Mouse (Mus musculus): ENCODE measurements around the gene Tspan9. TPM values are rescaled to one million over a fixed set of nuclear protein-coding genes. Genes with fewer than 3 reads are reported as not detected.

The Tspan9 gene
- polyA plus RNA-seq, 1 experiment from 2014 or later, result 32.7 TPM

DNA sequence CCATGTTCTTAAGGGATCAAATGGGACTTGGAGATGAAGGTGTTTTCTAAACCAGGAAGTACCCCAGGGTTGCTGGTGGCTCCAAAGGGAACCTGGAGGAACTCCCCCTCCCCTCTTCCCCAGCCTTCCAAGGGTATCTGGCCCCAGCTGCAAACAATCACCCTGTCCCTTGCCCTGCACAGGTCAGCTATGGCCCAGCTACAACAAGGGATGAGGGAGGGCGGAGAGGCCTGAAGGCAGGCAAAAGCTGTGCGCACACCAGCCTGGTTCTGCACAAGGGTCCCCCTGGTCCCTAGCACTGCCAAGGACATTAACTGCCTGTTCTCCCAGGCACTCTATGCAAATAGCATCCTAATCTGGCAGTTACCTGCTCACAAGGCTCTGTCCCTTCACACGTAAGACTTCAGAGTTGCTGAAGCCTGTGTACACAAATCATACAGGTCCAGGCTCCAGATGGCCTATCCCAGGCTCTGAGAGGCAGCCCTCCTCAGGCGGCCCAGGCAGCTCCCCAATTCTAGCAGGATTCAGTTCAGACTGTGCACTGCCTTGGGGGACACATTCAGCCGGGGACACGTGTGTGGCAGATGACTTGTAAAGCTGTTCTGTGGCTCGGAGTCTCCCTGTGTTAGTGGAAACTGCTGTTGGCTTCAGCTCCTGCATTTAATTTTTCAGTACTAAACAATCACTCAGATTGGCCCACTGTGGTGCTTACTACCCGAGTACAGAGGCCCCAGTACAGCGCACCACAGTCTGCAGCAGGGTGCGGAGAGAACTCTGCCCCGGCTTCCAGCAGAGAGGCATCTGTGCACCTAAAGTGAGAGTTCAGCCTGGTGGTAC is 133.0 kb downstream of the Tspan9 start:
- 57% methylated on average over 11 of the region's 11 CpGs for WGBS
- peaks cover 69% of the 10 kb centered on the region for H3K4me1 ChIP-seq (replicated peaks)
- ATAC-seq (ENCODE audit: low FRiP score), result peak; percentile 34

DNA sequence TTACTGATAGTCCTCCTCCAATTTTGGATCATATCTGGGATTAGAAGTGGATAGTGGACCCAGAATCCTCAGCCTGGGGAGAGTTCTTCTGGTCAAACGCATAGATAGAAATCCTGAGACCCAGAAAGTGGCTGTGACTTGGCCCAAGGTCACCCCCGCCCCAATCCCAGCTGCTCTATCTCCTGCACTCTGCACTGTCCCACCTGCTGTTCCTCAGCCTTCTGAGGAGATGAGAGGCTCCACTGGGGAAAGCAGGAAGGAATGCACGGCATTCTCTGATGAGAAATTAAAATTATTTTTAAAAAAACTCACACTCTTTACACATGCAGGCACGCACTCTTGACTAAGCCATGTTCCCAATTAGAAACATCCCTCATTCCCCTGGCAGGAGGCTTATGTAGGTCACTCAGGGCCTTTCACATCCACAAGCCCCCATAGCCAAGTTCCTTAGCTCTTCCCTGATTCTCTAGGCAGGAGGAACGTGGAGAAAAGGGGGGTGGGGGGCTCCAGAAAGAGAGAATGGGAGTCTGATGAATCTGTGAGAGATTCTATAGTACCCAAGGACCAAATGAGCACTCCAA is 135.3 kb downstream of the Tspan9 start:
- no peak overlapping the region for H3K4me2 ChIP-seq
- H3K9me3 ChIP-seq, result no peaks in the 10 kb centered on the region
- no peaks in the 10 kb centered on the region for H3K36me3 ChIP-seq
- H3K9ac ChIP-seq, result no peak overlapping the region
- H3K27ac ChIP-seq, result no peak overlapping the region
- peaks cover 76% of the 10 kb centered on the region for H3K4me1 ChIP-seq (replicated peaks)
- WGBS, result 74% methylated on average over 5 of the region's 5 CpGs
- ATAC-seq (ENCODE audit: low FRiP score), result no peak
- no peaks in the 10 kb centered on the region for H3K27me3 ChIP-seq
- no peak overlapping the region for H3K4me3 ChIP-seq

More for the DNA sequence above, 133.0 kb downstream of the Tspan9 start:
- Histone ChIP-seq H3K4me2 (no peak overlapping the region), H3K27me3 (no peaks in the 10 kb centered on the region), H3K9ac (no peak overlapping the region), H3K36me3 (no peaks in the 10 kb centered on the region), H3K27ac (peak overlapping the region; percentile 48), H3K4me3 (no peak overlapping the region), H3K9me3 (no peaks in the 10 kb centered on the region)

DNA sequence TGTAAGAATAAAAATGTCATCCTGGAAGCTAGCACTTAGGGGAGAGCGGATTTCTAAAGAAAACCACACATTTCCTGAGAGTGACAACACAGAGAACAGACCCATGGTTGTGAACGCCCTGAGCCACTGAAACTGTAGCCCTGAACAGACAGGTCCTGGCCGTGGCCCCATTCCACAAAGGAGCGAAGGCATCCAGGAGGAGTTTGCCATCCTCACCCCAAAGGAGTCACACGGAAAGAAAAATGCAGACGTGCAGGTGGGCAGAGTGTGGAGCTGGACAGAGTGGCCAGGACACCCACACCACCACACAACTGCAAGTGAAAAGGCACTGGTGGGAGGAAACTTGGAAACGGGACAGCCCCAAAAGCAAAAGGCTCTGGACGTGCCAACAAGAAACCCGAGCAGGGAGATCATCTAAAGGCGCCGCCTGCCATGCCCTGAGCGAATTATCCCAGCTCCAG is 136.1 kb downstream of the Tspan9 start:
- Histone ChIP-seq H3K4me1 (replicated peaks) (peaks cover 74% of the 10 kb centered on the region), H3K9me3 (no peaks in the 10 kb centered on the region)
- 85% methylated on average over 12 of the region's 12 CpGs for WGBS

DNA sequence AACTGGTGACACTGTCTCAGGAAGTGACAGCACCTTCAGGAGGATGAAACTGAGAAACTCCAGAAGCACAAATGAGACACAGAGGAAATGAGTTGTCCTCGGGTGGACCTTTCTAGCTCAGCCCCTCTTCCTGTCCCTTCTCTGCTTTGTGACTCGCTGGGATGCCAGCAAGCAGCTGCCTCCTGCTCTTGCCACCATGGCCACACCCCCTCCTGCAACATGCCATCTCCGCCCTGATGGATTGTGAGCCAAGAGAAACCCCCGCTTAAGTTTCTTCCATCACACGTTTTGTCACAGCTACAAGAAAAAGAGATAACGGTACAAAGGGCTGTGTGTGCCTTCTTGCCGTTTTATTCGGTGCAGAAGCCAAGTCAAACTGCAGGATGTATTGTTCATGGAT is 137.2 kb downstream of the Tspan9 start:
- Histone ChIP-seq H3K36me3 (no peaks in the 10 kb centered on the region), H3K4me3 (no peak overlapping the region), H3K9ac (no peak overlapping the region), H3K4me2 (no peak overlapping the region), H3K27ac (no peak overlapping the region), H3K4me1 (replicated peaks) (peaks cover 70% of the 10 kb centered on the region), H3K27me3 (no peaks in the 10 kb centered on the region), H3K9me3 (no peaks in the 10 kb centered on the region)
- no peak for ATAC-seq (ENCODE audit: low FRiP score)
- WGBS, result 28% methylated on average over 8 of the region's 8 CpGs

More for the DNA sequence above, 136.1 kb downstream of the Tspan9 start:
- H3K9ac ChIP-seq, result no peak overlapping the region
- no peak overlapping the region for H3K4me2 ChIP-seq
- H3K27ac ChIP-seq, result no peak overlapping the region
- ATAC-seq (ENCODE audit: low FRiP score), result no peak
- H3K27me3 ChIP-seq, result no peaks in the 10 kb centered on the region
- no peak overlapping the region for H3K4me3 ChIP-seq
- H3K36me3 ChIP-seq, result no peaks in the 10 kb centered on the region

DNA sequence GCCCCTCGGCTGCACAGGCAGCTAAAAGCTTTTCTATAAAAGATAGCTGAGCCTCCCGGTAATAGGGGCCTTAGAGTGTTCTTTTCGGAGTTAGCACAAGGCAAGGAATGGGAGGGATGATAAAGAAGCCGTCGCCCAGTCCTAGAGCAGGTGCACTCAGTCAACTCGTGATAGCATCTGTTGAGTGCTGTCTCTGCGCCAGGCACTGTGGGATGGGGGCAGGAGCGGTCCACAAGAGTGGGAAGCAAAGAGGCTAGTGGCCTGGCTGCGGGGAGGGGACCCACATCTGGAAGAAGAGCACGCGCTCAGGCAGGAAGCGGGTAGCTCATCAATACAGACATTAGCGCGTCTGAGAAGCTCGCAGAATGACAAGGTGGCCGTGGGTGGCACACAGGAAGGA is 138.8 kb downstream of the Tspan9 start:
- Histone ChIP-seq H3K9ac (no peak overlapping the region), H3K36me3 (no peaks in the 10 kb centered on the region), H3K9me3 (no peaks in the 10 kb centered on the region), H3K4me3 (no peak overlapping the region), H3K4me2 (no peak overlapping the region), H3K4me1 (replicated peaks) (peaks cover 61% of the 10 kb centered on the region), H3K27me3 (no peaks in the 10 kb centered on the region), H3K27ac (no peak overlapping the region)
- WGBS, result 71% methylated on average over 16 of the region's 16 CpGs
- ATAC-seq (ENCODE audit: low FRiP score), result no peak

DNA sequence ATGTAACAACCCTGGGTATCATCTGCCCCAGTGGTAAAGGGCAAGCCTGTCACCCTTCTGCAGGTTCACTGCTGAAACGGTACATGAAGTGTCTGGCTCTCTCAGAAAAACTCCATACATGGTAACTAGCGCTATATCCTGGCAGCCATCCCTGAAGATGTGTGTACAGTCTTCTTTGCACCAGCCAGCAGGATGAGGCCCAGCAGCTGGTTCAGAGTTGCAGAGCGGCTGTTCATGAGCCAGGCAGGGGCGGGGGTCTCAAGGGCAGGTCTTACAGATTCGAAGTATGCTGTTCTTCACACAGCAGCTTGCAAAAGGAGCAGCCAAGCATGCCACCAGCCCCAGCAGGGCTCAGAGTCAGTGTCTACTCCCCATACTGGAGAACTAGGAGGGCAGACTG is 139.9 kb downstream of the Tspan9 start:
- Histone ChIP-seq H3K27me3 (no peaks in the 10 kb centered on the region), H3K9me3 (no peaks in the 10 kb centered on the region), H3K36me3 (no peaks in the 10 kb centered on the region), H3K4me1 (replicated peaks) (peaks cover 62% of the 10 kb centered on the region), H3K9ac (no peak overlapping the region), H3K27ac (0 out of 2 replicates have a peak overlapping the region, but pooled peaks have one; percentile 6), H3K4me3 (no peak overlapping the region), H3K4me2 (no peak overlapping the region)
- 56% methylated on average over 5 of the region's 5 CpGs for whole genome bisulfite sequencing
- ATAC-seq (ENCODE audit: low FRiP score), result no peak

DNA sequence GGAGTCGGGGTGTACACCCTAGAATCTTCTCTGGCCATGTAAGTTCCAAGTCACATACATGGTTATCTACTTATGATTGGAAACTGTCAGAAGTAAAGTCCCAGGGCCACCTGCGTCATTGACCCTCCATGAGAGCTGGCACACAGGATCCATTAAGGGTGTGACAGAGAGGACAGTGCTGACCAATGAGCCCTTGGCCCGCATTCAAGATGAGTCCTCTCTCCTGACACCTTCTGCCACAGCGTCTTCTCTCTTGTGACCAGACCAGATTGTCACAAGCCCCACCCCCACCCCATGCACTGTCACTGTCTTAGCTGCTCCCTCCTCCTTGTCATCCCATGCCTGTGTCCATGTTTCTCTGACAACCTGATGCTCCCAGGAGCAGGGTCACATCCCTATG is 140.7 kb downstream of the Tspan9 start:
- H3K27me3 ChIP-seq, result no peaks in the 10 kb centered on the region
- H3K4me1 ChIP-seq (replicated peaks), result peaks cover 64% of the 10 kb centered on the region
- H3K9me3 ChIP-seq, result no peaks in the 10 kb centered on the region
- H3K4me2 ChIP-seq, result no peak overlapping the region
- H3K27ac ChIP-seq, result no peak overlapping the region
- no peak overlapping the region for H3K4me3 ChIP-seq
- H3K36me3 ChIP-seq, result no peaks in the 10 kb centered on the region
- WGBS, result 80% methylated on average over 4 of the region's 4 CpGs
- no peak overlapping the region for H3K9ac ChIP-seq
- no peak for ATAC-seq (ENCODE audit: low FRiP score)

DNA sequence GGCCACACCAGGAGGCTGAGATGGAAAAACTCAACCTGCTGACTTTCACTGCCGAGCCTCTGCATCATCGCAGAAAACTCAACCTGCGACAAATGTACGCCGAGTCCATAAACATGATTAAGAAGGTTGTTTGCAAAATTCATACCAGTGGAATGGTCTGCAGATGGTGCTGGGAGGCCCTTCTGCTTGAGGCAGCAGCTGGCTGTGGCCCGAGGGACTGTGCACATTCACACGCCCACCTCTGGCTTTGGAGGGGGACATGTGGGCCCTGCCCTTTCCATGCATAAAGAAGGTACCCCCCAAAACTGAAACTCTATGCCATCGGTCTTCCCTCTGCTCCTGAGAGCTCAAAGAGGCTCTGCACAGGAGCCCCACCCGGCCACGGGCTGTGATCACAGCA is 141.3 kb downstream of the Tspan9 start:
- no peak overlapping the region; the same call in 1 of the 2 replicates for H3K27ac ChIP-seq
- H3K4me3 ChIP-seq, result no peak overlapping the region
- H3K27me3 ChIP-seq, result no peaks in the 10 kb centered on the region
- no peak for ATAC-seq (ENCODE audit: low FRiP score)
- H3K9ac ChIP-seq, result no peak overlapping the region
- 63% methylated on average over 10 of the region's 10 CpGs for WGBS
- peaks cover 59% of the 10 kb centered on the region for H3K4me1 ChIP-seq (replicated peaks)
- no peaks in the 10 kb centered on the region for H3K9me3 ChIP-seq
- H3K36me3 ChIP-seq, result no peaks in the 10 kb centered on the region
- H3K4me2 ChIP-seq, result no peak overlapping the region

DNA sequence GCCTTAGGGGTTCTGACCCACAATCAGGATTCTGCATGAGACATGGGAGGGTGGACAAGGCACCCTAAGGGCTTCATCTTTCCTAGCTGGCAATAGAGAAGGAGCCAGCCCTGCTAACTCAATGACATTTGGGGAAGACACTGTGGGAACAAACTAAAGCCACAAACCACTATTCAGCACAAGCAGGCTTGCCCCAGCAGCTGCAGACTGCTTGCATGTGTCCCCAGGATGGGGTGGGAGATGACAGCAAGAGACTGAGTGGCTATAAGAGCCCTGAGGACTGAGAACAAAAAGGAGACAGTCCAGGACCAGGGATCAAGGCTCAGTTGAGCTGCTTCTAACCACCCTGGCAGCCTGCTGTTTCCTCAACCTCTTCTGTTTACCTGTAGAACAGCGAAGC is 141.8 kb downstream of the Tspan9 start:
- WGBS, result 38% methylated on average over 1 of the region's 1 CpGs
- H3K9ac ChIP-seq, result no peak overlapping the region
- H3K27ac ChIP-seq, result no peak overlapping the region; the same call in 1 of the 2 replicates
- peaks cover 58% of the 10 kb centered on the region for H3K4me1 ChIP-seq (replicated peaks)
- no peaks in the 10 kb centered on the region for H3K36me3 ChIP-seq
- H3K9me3 ChIP-seq, result no peaks in the 10 kb centered on the region
- no peak overlapping the region for H3K4me3 ChIP-seq
- H3K27me3 ChIP-seq, result no peaks in the 10 kb centered on the region
- no peak overlapping the region for H3K4me2 ChIP-seq
- no peak for ATAC-seq (ENCODE audit: low FRiP score)

DNA sequence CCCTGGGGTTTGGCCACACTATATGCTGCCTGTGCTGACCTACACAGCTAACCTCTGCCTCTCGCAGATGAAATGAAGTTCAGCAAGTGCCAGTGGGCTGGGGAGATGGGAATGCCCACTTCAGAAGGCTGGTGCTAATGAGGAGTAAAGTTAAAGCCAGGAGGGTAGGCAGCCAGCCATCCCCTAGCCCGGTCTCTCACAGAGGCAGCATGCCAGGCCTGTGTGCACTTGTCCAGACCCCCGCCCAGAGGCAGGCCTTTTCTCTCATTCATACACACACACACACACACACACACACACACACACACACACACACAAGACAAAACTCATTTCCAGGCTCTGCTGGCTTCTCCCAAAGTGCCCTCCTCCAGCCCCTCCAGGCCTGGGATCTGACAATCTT is 142.6 kb downstream of the Tspan9 start:
- WGBS, result 72% methylated on average over 3 of the region's 3 CpGs
- no peak for ATAC-seq (ENCODE audit: low FRiP score)
- peaks cover 49% of the 10 kb centered on the region for H3K4me1 ChIP-seq (replicated peaks)
- no peaks in the 10 kb centered on the region for H3K27me3 ChIP-seq
- H3K27ac ChIP-seq, result no peak overlapping the region
- no peaks in the 10 kb centered on the region for H3K36me3 ChIP-seq
- no peak overlapping the region for H3K4me3 ChIP-seq
- no peak overlapping the region for H3K4me2 ChIP-seq
- H3K9me3 ChIP-seq, result no peaks in the 10 kb centered on the region
- no peak overlapping the region; the same call in 1 of the 2 replicates for H3K9ac ChIP-seq

DNA sequence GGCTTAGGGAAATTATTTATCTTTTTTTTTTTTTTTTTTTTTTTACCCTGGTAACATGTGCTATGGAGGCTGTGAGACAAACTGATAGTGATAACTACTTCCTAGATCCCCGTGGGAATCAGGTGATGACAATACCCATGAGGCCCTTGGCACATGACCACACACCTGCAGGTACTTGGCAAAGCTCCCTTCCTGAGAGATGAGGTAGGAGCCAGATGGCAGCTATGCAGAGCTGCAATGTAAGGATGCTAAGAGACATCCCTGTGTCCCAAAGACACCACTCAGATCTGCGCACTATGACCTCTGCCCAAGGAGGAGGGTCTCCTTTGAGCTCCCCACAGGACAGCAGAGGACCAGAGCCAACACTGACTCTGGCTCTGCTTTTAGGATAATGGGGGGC is 144.3 kb downstream of the Tspan9 start:
- Histone ChIP-seq H3K36me3 (no peaks in the 10 kb centered on the region), H3K27ac (no peak overlapping the region), H3K4me2 (no peak overlapping the region), H3K4me1 (replicated peaks) (peaks cover 34% of the 10 kb centered on the region), H3K9ac (no peak overlapping the region), H3K9me3 (no peaks in the 10 kb centered on the region), H3K4me3 (no peak overlapping the region), H3K27me3 (no peaks in the 10 kb centered on the region)
- no peak for ATAC-seq (ENCODE audit: low FRiP score)
- WGBS, result 91% methylated on average over 2 of the region's 2 CpGs

DNA sequence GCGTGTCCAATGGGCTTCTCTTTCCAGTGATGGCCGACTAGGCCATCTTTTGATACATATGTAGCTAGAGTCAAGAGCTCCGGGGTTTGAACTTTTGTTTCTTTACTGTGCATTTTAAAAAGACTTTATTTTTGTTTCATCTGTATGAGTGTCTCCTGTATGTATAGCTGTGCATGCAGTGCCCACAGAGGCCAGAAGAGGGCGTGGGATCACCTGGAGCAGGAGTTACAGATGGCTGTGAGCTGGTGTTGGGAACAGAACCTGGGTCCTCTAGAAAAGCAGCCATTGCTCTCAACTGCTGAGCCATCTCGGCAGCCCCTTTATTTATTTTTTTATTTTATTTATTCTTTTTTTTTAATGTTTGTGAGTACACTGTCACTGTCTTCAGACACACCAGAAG is 146.5 kb downstream of the Tspan9 start:
- peaks cover 16% of the 10 kb centered on the region for H3K4me1 ChIP-seq (replicated peaks)
- no peak overlapping the region for H3K4me3 ChIP-seq
- no peaks in the 10 kb centered on the region for H3K9me3 ChIP-seq
- no peak overlapping the region for H3K27ac ChIP-seq
- H3K27me3 ChIP-seq, result no peaks in the 10 kb centered on the region
- H3K4me2 ChIP-seq, result no peak overlapping the region
- ATAC-seq (ENCODE audit: low FRiP score), result no peak
- H3K9ac ChIP-seq, result no peak overlapping the region
- WGBS, result 88% methylated on average over 5 of the region's 5 CpGs
- H3K36me3 ChIP-seq, result no peaks in the 10 kb centered on the region

DNA sequence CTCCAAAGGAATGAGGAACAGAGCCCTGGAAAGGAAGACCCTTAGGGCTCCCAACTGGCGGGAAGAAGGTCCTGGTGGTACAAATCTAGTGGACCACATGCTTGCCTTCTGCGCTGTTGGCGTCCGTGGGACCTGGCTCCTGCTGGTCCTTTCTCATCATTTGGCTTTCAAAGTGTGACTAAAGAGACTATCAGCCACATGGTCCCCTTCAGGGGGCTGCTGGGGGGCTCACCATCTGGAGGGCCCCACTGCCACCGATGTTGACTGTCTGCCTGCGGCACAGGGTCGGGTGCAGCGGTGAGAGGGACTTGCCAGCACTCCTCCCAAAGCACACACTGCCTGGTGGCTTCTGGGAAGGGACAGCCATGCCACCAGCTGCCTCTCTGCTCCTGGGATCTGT is 150.4 kb downstream of the Tspan9 start:
- no peak overlapping the region for H3K9ac ChIP-seq
- WGBS, result 75% methylated on average over 8 of the region's 8 CpGs
- ATAC-seq (ENCODE audit: low FRiP score), result no peak
- H3K27me3 ChIP-seq, result 0 out of 2 replicates have a peak, but pooled peaks cover 6% of the 10 kb centered on the region
- peaks cover 22% of the 10 kb centered on the region for H3K4me1 ChIP-seq (replicated peaks)
- no peak overlapping the region for H3K4me3 ChIP-seq
- no peak overlapping the region for H3K27ac ChIP-seq
- no peaks in the 10 kb centered on the region for H3K9me3 ChIP-seq
- no peak overlapping the region for H3K4me2 ChIP-seq
- H3K36me3 ChIP-seq, result no peaks in the 10 kb centered on the region
